Mouse (Mus musculus) intestine, embryonic 16.5 days (tissue): ENCODE results near the gene Thap4. TPM values are rescaled to one million over a fixed set of nuclear protein-coding genes. Genes with fewer than 3 reads are reported as not detected.

Experiments used
- ATAC-seq: fragments of 200-750 bp; cut with Nextera tagmentation; 2 replicates; pipeline ENCODE4 v1.8.0; 2017; ENCODE audit warnings: moderate TSS enrichment, moderate library complexity
- H3K27ac ChIP-seq: fragments of 300-500 bp; sonication (generic); 2 replicates; pipeline ENCODE4 v1.5.1; 2014; ENCODE audit warnings: mild to moderate bottlenecking, low read length
- H3K27me3 ChIP-seq: fragments of 300-500 bp; sonication (generic); replicated peaks from 2 replicates; pipeline ENCODE4 v1.6.1; 2014; ENCODE audit warnings: low read length, control low read depth, mixed read lengths; ENCODE audit not compliant: control insufficient read depth, insufficient read depth
- H3K36me3 ChIP-seq: fragments of 300-500 bp; sonication (generic); 2 replicates; pipeline ENCODE4 v1.6.1; 2014; ENCODE audit warnings: low read length, control low read depth; ENCODE audit not compliant: control insufficient read depth, insufficient read depth
- H3K4me1 ChIP-seq: fragments of 300-500 bp; sonication (generic); 2 replicates; pipeline ENCODE4 v1.6.1; 2014; ENCODE audit warnings: low read length, control low read depth, mixed read lengths; ENCODE audit not compliant: control insufficient read depth, insufficient read depth
- H3K4me2 ChIP-seq: fragments of 300-500 bp; sonication (generic); 2 replicates; pipeline ENCODE4 v1.6.1; 2014; ENCODE audit warnings: low read depth, low read length, control low read depth
- H3K4me3 ChIP-seq: fragments of 300-500 bp; sonication (generic); 2 replicates; pipeline ENCODE4 v1.5.1; 2014; ENCODE audit warnings: mild to moderate bottlenecking, low read length
- H3K9ac ChIP-seq: fragments of 300-500 bp; sonication (generic); 2 replicates; pipeline ENCODE4 v1.6.1; 2014; ENCODE audit warnings: low read depth, low read length
- H3K9me3 ChIP-seq: fragments of 300-500 bp; sonication (generic); 2 replicates; pipeline ENCODE4 v1.6.1; 2016; ENCODE audit warnings: low read length, control low read depth; ENCODE audit not compliant: control insufficient read depth
- WGBS: fragments of 180-500 bp; shearing (Covaris S2); extraction: QIAGEN DNeasy Blood & Tissue Kit; methylation state at CpG from one replicate; pipeline ENCODE4 v1.1.7; 2014; 5-methylcytosine and 5-hydroxymethylcytosine counted together
- polyA plus RNA-seq: library from polyadenylated mRNA; unstranded; fragments of >200 nt; fragmentation: Nextera tagmentation; extraction: Ambion mirVana; gene quantifications from 2 replicates; pipeline ENCODE4 v1.2.1, GENCODE M21; 2015

Gene Thap4
- polyA plus RNA-seq, 1 experiment from 2014 or later = 85.9 TPM

GRCm38 (mm10) chr1:93691106-93691505 is 63.6 kb downstream of the Thap4 start:
- no peak for ATAC-seq
- no peaks in the 10 kb centered on the region for H3K36me3 ChIP-seq
- H3K27me3 ChIP-seq = no peaks in the 10 kb centered on the region
- H3K9me3 ChIP-seq = no peaks in the 10 kb centered on the region
- H3K27ac ChIP-seq = no peak overlapping the region
- 96% methylated on average over 8 of the region's 8 CpGs for whole genome bisulfite sequencing
- H3K4me1 ChIP-seq = peaks cover 19% of the 10 kb centered on the region
- H3K4me2 ChIP-seq = no peak overlapping the region
- H3K4me3 ChIP-seq = no peak overlapping the region
- no peak overlapping the region for H3K9ac ChIP-seq

DNA sequence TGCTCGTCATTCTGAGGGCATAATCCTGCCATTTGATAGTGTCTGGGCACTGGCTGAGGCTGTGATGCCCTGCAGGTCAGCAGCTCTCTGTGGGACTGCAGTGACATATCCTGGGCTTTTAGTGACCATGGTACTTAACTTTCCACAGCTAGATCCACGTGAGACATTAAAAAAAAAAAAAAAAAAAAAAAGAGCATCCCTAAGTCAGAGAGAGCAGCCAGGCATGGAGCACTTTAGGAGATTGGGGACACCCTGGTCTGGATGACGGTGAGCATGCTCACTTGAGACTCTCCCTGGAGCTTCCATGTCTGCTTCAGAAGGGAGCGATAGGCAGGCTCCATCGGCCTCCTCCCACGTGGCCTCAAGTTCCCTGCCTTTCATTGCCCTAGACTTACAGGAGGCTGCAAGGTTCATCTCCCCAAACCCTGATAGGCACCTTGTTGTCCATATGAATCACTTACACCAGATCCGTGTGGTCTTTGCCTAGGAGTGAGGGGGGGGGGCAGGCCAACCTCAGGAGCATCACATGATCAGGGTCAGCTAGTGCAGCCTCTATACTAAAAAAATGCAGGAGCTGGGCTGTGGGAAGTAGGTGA is 64.7 kb downstream of the Thap4 start:
- 83% methylated on average over 7 of the region's 7 CpGs for WGBS
- no peak overlapping the region for H3K27ac ChIP-seq
- no peak overlapping the region for H3K4me2 ChIP-seq
- no peak overlapping the region for H3K4me3 ChIP-seq
- no peaks in the 10 kb centered on the region for H3K9me3 ChIP-seq
- H3K27me3 ChIP-seq = no peaks in the 10 kb centered on the region
- peaks cover 19% of the 10 kb centered on the region for H3K4me1 ChIP-seq
- no peak for ATAC-seq
- no peaks in the 10 kb centered on the region for H3K36me3 ChIP-seq
- H3K9ac ChIP-seq = no peak overlapping the region

- Histone ChIP-seq H3K27me3 (0 out of 2 replicates have a peak, but pooled peaks cover 3% of the 10 kb centered on the region), H3K27ac (no peak overlapping the region), H3K36me3 (no peaks in the 10 kb centered on the region), H3K4me1 (peaks cover 14% of the 10 kb centered on the region), H3K9me3 (no peaks in the 10 kb centered on the region), H3K9ac (no peak overlapping the region), H3K4me2 (no peak overlapping the region), H3K4me3 (no peak overlapping the region)
- no peak for ATAC-seq
- WGBS = 73% methylated on average over 8 of the region's 8 CpGs
These were observed 66.5 kb downstream of the Thap4 start for GRCm38 (mm10) chr1:93688154-93688553.

- peak overlapping the region; percentile 71 for H3K4me3 ChIP-seq
These were observed 67.7 kb downstream of the Thap4 start for GRCm38 (mm10) chr1:93686961-93687320.

DNA sequence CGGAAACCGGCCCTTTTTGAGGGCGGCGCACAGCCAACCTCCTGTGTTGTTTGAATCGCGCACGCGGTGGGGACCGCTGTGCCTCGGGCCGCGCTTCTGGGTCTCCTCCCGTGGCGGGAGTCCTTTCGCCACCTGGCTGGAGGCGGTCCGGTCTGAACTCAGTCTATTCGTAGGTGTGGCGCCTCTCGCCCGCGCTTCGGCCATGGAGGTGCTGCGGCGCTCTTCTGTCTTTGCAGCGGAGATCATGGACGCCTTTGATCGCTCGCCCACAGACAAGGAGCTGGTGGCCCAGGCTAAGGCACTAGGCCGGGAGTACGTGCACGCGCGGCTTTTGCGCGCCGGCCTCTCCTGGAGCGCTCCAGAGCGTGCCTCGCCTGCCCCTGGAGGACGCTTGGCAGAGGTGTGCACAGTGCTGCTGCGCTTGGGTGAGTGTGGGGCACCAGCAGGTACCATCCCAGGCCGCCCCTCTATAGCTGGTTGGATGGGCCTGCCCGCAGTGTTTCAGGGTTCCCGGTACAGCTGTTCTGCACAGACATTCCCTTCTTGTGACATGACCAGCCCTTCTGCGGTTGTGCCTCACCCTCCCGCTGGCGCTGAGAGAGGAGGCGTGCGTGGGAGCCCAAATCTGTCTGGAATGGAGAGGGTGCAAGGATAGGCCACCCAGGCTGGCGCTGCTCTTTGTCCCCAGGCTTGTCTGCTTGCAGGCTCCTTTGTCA is 68.3 kb downstream of the Thap4 start:
- peak overlapping the region; percentile 71 for H3K4me3 ChIP-seq
- peak overlapping the region; percentile 60 for H3K27ac ChIP-seq
- peak overlapping the region; percentile 80 for H3K9ac ChIP-seq
- H3K36me3 ChIP-seq = no peaks in the 10 kb centered on the region
- peak overlapping the region; percentile 93 for H3K4me2 ChIP-seq
- ATAC-seq = peak; percentile 86
- 4% methylated on average over 51 of the region's 51 CpGs for WGBS
- H3K27me3 ChIP-seq = 0 out of 2 replicates have a peak, but pooled peaks cover 3% of the 10 kb centered on the region
- H3K9me3 ChIP-seq = no peaks in the 10 kb centered on the region
- H3K4me1 ChIP-seq = peaks cover 12% of the 10 kb centered on the region

More at GRCm38 (mm10) chr1:93686961-93687320, 67.7 kb downstream of the Thap4 start:
- H3K9me3 ChIP-seq = no peaks in the 10 kb centered on the region
- peak overlapping the region; percentile 19; the same call in 1 of the 2 replicates for H3K27ac ChIP-seq
- peak overlapping the region; percentile 80 for H3K9ac ChIP-seq
- no peak for ATAC-seq
- peak overlapping the region; percentile 93 for H3K4me2 ChIP-seq
- H3K36me3 ChIP-seq = no peaks in the 10 kb centered on the region
- H3K27me3 ChIP-seq = 0 out of 2 replicates have a peak, but pooled peaks cover 3% of the 10 kb centered on the region
- WGBS = 64% methylated on average over 3 of the region's 3 CpGs
- H3K4me1 ChIP-seq = peaks cover 14% of the 10 kb centered on the region

- H3K27me3 ChIP-seq = 0 out of 2 replicates have a peak, but pooled peaks cover 3% of the 10 kb centered on the region
- H3K4me3 ChIP-seq = peak within 1 kb of the TSS; percentile 71
- H3K27ac ChIP-seq = peak within 1 kb of the TSS; percentile 60
- no peaks in the 10 kb centered on the region for H3K36me3 ChIP-seq
- no peaks in the 10 kb centered on the region for H3K9me3 ChIP-seq
- H3K4me2 ChIP-seq = peak within 1 kb of the TSS; percentile 93
- WGBS = under 1% methylated on average over 78 of the region's 78 CpGs
- ATAC-seq = peak; percentile 70
- peaks cover 12% of the 10 kb centered on the region for H3K4me1 ChIP-seq
- H3K9ac ChIP-seq = peak within 1 kb of the TSS; percentile 80
These were observed 69.0 kb downstream of the Thap4 start, which contains the start of gene Bok for GRCm38 (mm10) chr1:93685401-93686244. Gene Bok, plus strand, starts transcription at chr1:93685660.

- H3K27ac ChIP-seq = 0 out of 2 replicates have a peak overlapping the region, but pooled peaks have one; percentile 25
- no peaks in the 10 kb centered on the region for H3K9me3 ChIP-seq
- H3K27me3 ChIP-seq = 0 out of 2 replicates have a peak, but pooled peaks cover 3% of the 10 kb centered on the region
- WGBS = 61% methylated on average over 7 of the region's 7 CpGs
- no peaks in the 10 kb centered on the region for H3K36me3 ChIP-seq
- no peaks in the 10 kb centered on the region for H3K4me1 ChIP-seq
- no peak overlapping the region for H3K4me3 ChIP-seq
- H3K9ac ChIP-seq = no peak overlapping the region
- peak; percentile 54 for ATAC-seq
- H3K4me2 ChIP-seq = no peak overlapping the region
These were observed 74.6 kb downstream of the Thap4 start for GRCm38 (mm10) chr1:93679889-93680568.

DNA sequence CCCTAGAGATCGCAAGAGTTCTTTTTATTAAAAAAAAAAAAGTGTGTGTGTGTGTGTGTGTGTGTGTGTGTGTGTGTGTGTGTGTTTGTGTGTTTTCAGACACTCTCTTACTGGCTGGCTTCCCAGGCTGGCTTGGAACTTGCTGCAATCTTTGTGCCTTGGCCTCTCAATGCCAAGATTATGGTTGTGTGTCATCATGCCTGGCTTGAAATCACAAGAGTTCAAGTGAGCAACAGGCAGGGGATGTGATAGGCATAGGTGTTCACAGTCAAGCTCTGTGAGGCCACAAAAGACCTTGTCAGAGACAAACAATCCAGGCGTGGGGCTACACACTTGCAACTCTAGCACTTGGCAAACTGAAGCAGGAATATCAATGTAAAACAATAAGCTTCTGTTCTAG is 76.3 kb downstream of the Thap4 start:
- H3K4me1 ChIP-seq = no peaks in the 10 kb centered on the region
- H3K27ac ChIP-seq = no peak overlapping the region
- no peak for ATAC-seq
- H3K36me3 ChIP-seq = no peaks in the 10 kb centered on the region
- H3K4me2 ChIP-seq = no peak overlapping the region
- no peak overlapping the region for H3K4me3 ChIP-seq
- no peak overlapping the region for H3K9ac ChIP-seq
- 67% methylated on average over 2 of the region's 2 CpGs for WGBS
- no peaks in the 10 kb centered on the region for H3K27me3 ChIP-seq
- no peaks in the 10 kb centered on the region for H3K9me3 ChIP-seq
